Mouse (Mus musculus): ENCODE measurements around the gene Olfr520.
A peak's percentile ranks its signal among the peaks of the same experiment; 100 is the strongest.
"Not testable (repeated sequence)": the region's sequence is repeated elsewhere in the genome, so short reads cannot be mapped to it uniquely, and the experiment has no call there.

The Olfr520 gene

GRCm38 (mm10) chr7:99729973-99730372, at the start of gene Olfr520:
Olfr520 (plus strand) TSS chr7:99730273.
- no peak for DNase-seq (ENCODE audit: low spot score)

GRCm38 (mm10) chr7:99680771-99681170, 49.3 kb upstream of the Olfr520 start:
- DNase-seq (ENCODE audit: low spot score), result no peak

GRCm38 (mm10) chr7:99684086-99684485, 46.0 kb upstream of the Olfr520 start:
- DNase-seq (ENCODE audit: low spot score), result no peak

- no peak for DNase-seq (ENCODE audit: low spot score)
Measured at GRCm38 (mm10) chr7:99690819-99691218, 39.3 kb upstream of the Olfr520 start.

GRCm38 (mm10) chr7:99692396-99692795, 37.7 kb upstream of the Olfr520 start:
- DNase-seq (ENCODE audit: low spot score), result no peak

GRCm38 (mm10) chr7:99693387-99693786, 36.7 kb upstream of the Olfr520 start:
- no peak for DNase-seq (ENCODE audit: low spot score)

- no peak for DNase-seq (ENCODE audit: low spot score)
Measured at GRCm38 (mm10) chr7:99693976-99694375, 36.1 kb upstream of the Olfr520 start.

- not testable (repeated sequence) for DNase-seq (ENCODE audit: low spot score)
Measured at GRCm38 (mm10) chr7:99694424-99694823, 35.6 kb upstream of the Olfr520 start.

GRCm38 (mm10) chr7:99695471-99696057, 34.5 kb upstream of the Olfr520 start:
- no peak for DNase-seq (ENCODE audit: low spot score)

- no peak for DNase-seq (ENCODE audit: low spot score)
Measured at GRCm38 (mm10) chr7:99698576-99698975, 31.5 kb upstream of the Olfr520 start.

- no peak for DNase-seq (ENCODE audit: low spot score)
Measured at GRCm38 (mm10) chr7:99699106-99699505, 31.0 kb upstream of the Olfr520 start.

GRCm38 (mm10) chr7:99699709-99700151, 30.3 kb upstream of the Olfr520 start:
- no peak for DNase-seq (ENCODE audit: low spot score)

GRCm38 (mm10) chr7:99700641-99701040, 29.4 kb upstream of the Olfr520 start:
- DNase-seq (ENCODE audit: low spot score), result no peak

- DNase-seq (ENCODE audit: low spot score), result no peak
Measured at GRCm38 (mm10) chr7:99702201-99702600, 27.9 kb upstream of the Olfr520 start.

- DNase-seq (ENCODE audit: low spot score), result no peak
Measured at GRCm38 (mm10) chr7:99704736-99705519, 25.1 kb upstream of the Olfr520 start.

GRCm38 (mm10) chr7:99706341-99707037, 23.6 kb upstream of the Olfr520 start:
- DNase-seq (ENCODE audit: low spot score), result no peak

GRCm38 (mm10) chr7:99707038-99707595, 23.0 kb upstream of the Olfr520 start:
- no peak for DNase-seq (ENCODE audit: low spot score)

GRCm38 (mm10) chr7:99707671-99708070, 22.4 kb upstream of the Olfr520 start:
- DNase-seq (ENCODE audit: low spot score), result no peak

GRCm38 (mm10) chr7:99708301-99708721, 21.8 kb upstream of the Olfr520 start:
- DNase-seq (ENCODE audit: low spot score), result no peak

- no peak for DNase-seq (ENCODE audit: low spot score)
Measured at GRCm38 (mm10) chr7:99708750-99709149, 21.3 kb upstream of the Olfr520 start.

GRCm38 (mm10) chr7:99709992-99710391, 20.1 kb upstream of the Olfr520 start:
- no peak for DNase-seq (ENCODE audit: low spot score)

GRCm38 (mm10) chr7:99710476-99710875, 19.6 kb upstream of the Olfr520 start:
- peak; percentile 55 for DNase-seq (ENCODE audit: low spot score)

GRCm38 (mm10) chr7:99711166-99711565, 18.9 kb upstream of the Olfr520 start, which contains the start of gene Slco2b1:
Slco2b1 (minus strand) TSS chr7:99711340.
- DNase-seq (ENCODE audit: low spot score), result no peak

Measured in urinary bladder, postnatal 25 days (tissue).